Mouse (Mus musculus) hindbrain, embryonic 15.5 days (tissue): ENCODE results near the gene Sdc3. TPM values are rescaled to one million over a fixed set of nuclear protein-coding genes. Genes with fewer than 3 reads are reported as not detected.
A peak's percentile ranks its signal among the peaks of the same experiment; 100 is the strongest.

ENCODE experiments used
- ATAC-seq: fragments of 200-750 bp; cut with Nextera tagmentation; 2 replicates; pipeline ENCODE4 v1.8.0; 2017; ENCODE audit warnings: low read depth, moderate number of reproducible peaks, moderate TSS enrichment; ENCODE audit not compliant: low FRiP score
- H3K27ac ChIP-seq: fragments of 300-500 bp; sonication (generic); replicated peaks from 2 replicates; pipeline ENCODE4 v1.5.1; 2015; ENCODE audit warnings: mild to moderate bottlenecking, inconsistent platforms
- H3K27me3 ChIP-seq: fragments of 300-500 bp; sonication (generic); 2 replicates; pipeline ENCODE4 v1.6.1; 2015; ENCODE audit warnings: control low read depth, inconsistent platforms
- H3K36me3 ChIP-seq: fragments of 300-500 bp; sonication (generic); 2 replicates; pipeline ENCODE4 v1.6.1; 2015; ENCODE audit warnings: control low read depth, inconsistent platforms
- H3K4me1 ChIP-seq: fragments of 300-500 bp; sonication (generic); replicated peaks from 2 replicates; pipeline ENCODE4 v1.6.1; 2015; ENCODE audit warnings: control low read depth, inconsistent platforms
- H3K4me2 ChIP-seq: fragments of 300-500 bp; sonication (generic); 2 replicates; pipeline ENCODE4 v1.6.1; 2015; ENCODE audit warnings: moderate library complexity, mild to moderate bottlenecking, inconsistent platforms
- H3K4me3 ChIP-seq: fragments of 300-500 bp; sonication (generic); 2 replicates; pipeline ENCODE4 v1.5.1; 2015; ENCODE audit warnings: mild to moderate bottlenecking, inconsistent platforms
- H3K9ac ChIP-seq: fragments of 300-500 bp; sonication (generic); 2 replicates; pipeline ENCODE4 v1.6.1; 2015; ENCODE audit warnings: inconsistent platforms
- H3K9me3 ChIP-seq: fragments of 300-500 bp; sonication (generic); 2 replicates; pipeline ENCODE4 v1.6.1; 2016; ENCODE audit warnings: control low read depth, inconsistent platforms
- WGBS: fragments of 180-500 bp; shearing (Covaris S2); methylation state at CpG from one replicate; pipeline ENCODE4 v1.1.7; 2015; 5-methylcytosine and 5-hydroxymethylcytosine counted together
- polyA plus RNA-seq: library from polyadenylated mRNA; unstranded; fragments of >200 nt; fragmentation: Nextera tagmentation; extraction: Ambion mirVana; gene quantifications from 2 replicates; pipeline ENCODE4 v1.2.1, GENCODE M21; 2015

Gene Sdc3
- polyA plus RNA-seq, 1 experiment from 2014 or later: 182 TPM

DNA sequence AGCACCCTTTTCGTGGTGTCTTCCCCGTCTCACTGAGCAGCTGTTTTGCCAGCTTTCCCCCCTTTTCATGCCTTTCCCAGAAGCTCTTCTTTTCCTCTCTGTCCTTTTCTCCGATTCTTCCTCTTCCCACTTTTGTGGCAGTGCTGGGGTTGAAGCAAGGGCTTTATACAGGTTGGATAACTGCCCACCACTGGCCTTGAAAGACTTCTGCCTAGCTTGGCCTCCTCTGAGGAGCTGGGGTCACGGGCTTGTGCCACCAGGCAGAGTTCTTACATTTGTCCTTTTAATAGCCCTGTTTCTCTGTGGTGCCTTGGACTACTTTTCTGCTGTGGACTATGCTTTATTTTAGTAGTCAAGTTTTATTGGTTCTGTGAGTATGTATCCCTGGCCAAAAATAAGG is 25.4 kb upstream of the Sdc3 start:
- Histone ChIP-seq H3K4me3 (no peak overlapping the region), H3K27ac (no peak overlapping the region), H3K4me1 (no peaks in the 10 kb centered on the region), H3K9ac (no peak overlapping the region), H3K4me2 (no peak overlapping the region), H3K27me3 (no peaks in the 10 kb centered on the region), H3K9me3 (no peaks in the 10 kb centered on the region), H3K36me3 (peaks cover 62% of the 10 kb centered on the region)
- ATAC-seq: no peak
- WGBS: 80% methylated on average over 4 of the region's 4 CpGs

DNA sequence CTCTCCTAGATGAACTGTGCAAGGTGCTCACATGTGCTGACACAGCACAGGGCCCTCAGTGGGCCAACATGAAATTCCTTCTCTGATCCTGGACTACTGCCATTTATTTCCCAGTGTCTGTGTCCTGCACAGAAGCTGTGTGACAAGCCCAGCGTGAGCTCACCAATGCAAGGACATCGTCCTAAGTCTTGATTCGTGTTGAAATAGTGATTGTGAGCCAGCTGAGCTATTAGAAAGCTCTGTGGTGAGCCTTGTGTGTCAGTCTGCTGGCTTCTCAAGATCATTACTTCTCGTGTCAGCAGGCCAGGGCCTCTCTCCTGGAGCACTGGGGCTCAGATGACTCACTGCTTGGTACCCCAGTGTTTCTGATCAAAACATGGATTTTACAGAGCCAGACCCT is 18.4 kb upstream of the Sdc3 start:
- Histone ChIP-seq H3K4me3 (no peak overlapping the region), H3K27me3 (no peaks in the 10 kb centered on the region), H3K9ac (no peak overlapping the region), H3K27ac (0 out of 2 replicates have a peak overlapping the region, but pooled peaks have one; percentile 8), H3K4me2 (no peak overlapping the region), H3K4me1 (peaks cover 14% of the 10 kb centered on the region), H3K9me3 (no peaks in the 10 kb centered on the region), H3K36me3 (peaks cover 44% of the 10 kb centered on the region)
- WGBS: 73% methylated on average over 4 of the region's 4 CpGs
- ATAC-seq: no peak

DNA sequence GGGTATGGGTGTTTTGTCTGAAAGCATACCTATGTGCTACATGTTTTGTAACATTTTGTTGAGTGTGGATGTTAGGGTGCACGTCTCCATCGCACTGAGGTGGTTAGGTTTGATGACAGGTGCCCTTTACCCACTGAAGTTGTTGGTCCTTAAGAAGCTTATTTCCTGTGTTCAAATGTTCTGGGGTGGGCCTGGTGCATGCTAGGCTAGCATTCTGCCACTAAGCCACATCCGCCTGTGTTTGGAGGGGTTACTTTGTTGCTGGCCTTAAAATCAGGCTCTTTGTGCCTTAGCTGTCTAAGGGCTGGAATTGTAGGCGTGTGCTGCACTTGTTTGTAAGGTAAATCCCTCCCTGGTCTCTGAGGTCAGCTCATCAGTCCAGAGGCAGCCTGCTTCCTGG is 17.5 kb upstream of the Sdc3 start:
- no peaks in the 10 kb centered on the region for H3K27me3 ChIP-seq
- H3K4me3 ChIP-seq: no peak overlapping the region
- no peak overlapping the region for H3K9ac ChIP-seq
- H3K27ac ChIP-seq: no peak overlapping the region
- peaks cover 48% of the 10 kb centered on the region for H3K36me3 ChIP-seq
- no peaks in the 10 kb centered on the region for H3K9me3 ChIP-seq
- no peak for ATAC-seq
- no peak overlapping the region for H3K4me2 ChIP-seq
- 96% methylated on average over 4 of the region's 4 CpGs for WGBS
- peaks cover 17% of the 10 kb centered on the region for H3K4me1 ChIP-seq

DNA sequence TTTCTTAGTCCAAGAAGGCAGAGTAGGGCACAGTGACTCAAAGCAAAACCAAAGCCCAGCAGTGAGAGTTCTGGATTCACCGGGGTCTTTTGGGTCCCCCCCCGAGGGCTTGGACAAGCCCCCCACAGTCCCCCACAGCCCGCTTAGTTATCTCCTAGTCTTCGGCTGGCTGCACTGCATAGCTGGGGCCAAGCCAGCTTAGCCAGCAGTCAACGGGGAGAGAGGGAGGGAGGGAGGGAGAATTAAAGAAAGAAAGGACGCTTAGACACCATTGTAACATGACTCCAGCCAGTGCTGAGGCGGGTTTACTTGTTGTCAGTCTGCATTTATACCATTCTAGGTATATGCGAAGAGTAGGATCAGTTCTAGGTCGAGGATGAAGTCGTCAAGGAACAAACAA is 14.7 kb upstream of the Sdc3 start:
- Histone ChIP-seq H3K27ac (no peak overlapping the region; the same call in 1 of the 2 replicates), H3K36me3 (peaks cover 42% of the 10 kb centered on the region), H3K27me3 (no peaks in the 10 kb centered on the region), H3K4me1 (peaks cover 17% of the 10 kb centered on the region), H3K4me2 (no peak overlapping the region), H3K9me3 (no peaks in the 10 kb centered on the region), H3K4me3 (no peak overlapping the region), H3K9ac (no peak overlapping the region)
- no peak for ATAC-seq
- WGBS: 56% methylated on average over 10 of the region's 10 CpGs

DNA sequence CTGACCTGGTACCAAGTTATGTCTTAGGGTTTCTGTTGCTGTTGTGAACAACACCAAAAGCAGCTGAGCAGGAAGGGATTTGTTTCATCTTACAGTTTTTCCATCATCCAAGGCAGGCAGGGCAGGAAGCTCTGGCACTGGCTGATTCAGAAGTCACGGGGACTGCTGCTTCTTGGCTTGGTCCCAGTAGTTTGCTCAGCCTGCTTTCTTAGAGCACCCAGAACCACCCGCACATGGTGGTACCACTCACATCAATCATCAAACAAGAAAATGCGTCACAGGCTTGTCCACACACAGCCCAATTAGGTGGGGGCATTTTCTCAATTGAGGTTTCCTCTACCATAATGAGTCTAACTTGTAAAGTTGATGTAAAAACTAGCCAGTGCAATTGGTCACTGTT is 13.3 kb upstream of the Sdc3 start:
- no peak overlapping the region for H3K9ac ChIP-seq
- peaks cover 35% of the 10 kb centered on the region for H3K36me3 ChIP-seq
- H3K4me1 ChIP-seq: peaks cover 17% of the 10 kb centered on the region
- H3K27me3 ChIP-seq: no peaks in the 10 kb centered on the region
- H3K4me2 ChIP-seq: no peak overlapping the region
- H3K4me3 ChIP-seq: no peak overlapping the region
- no peak overlapping the region for H3K27ac ChIP-seq
- ATAC-seq: no peak
- H3K9me3 ChIP-seq: no peaks in the 10 kb centered on the region
- 51% methylated on average over 3 of the region's 3 CpGs for WGBS

DNA sequence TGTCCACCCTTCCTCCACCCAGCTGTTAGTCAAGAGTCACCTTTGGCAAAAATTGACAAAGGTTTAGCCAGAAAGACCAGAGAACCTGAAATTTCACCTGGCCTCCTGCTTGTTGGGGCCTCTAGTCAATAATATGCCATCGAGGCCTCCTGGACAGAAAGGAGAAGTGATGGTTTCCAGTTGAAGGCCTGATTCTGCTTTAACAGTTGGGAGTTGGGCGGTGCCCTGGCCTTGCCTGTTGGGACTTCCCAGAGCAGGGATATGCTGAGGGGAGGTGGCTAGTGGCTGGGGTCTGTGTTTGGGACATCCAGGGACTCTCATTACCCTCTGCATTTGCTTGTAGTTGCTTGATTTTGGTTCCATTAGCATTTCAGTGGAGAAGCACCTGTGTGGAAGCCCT is 9.8 kb upstream of the Sdc3 start:
- H3K4me2 ChIP-seq: no peak overlapping the region
- no peaks in the 10 kb centered on the region for H3K27me3 ChIP-seq
- H3K27ac ChIP-seq: no peak overlapping the region
- ATAC-seq: no peak
- no peak overlapping the region for H3K4me3 ChIP-seq
- peaks cover 11% of the 10 kb centered on the region; the same call in 1 of the 2 replicates for H3K4me1 ChIP-seq
- H3K9ac ChIP-seq: no peak overlapping the region
- H3K9me3 ChIP-seq: no peaks in the 10 kb centered on the region
- peaks cover 20% of the 10 kb centered on the region for H3K36me3 ChIP-seq
- 85% methylated on average over 2 of the region's 2 CpGs for WGBS

DNA sequence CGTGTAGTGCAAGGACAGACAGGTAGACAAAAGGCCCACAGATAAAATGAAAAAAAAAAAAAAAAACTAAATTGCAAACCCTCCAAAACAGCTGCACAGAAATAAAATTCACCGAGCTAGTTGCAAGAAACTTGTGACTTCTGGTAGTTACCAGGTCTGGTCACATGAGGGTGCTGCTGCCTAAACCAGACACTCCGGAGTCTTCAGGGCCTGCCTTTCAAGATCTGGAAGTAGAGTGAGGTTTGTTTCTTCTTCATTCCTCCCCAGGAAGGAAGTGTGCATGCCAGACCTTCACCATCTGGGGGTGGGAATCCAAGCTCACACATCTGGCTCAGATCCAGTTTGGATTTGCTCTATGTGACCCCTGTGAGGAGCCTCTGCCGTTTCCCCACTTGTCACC is 7.6 kb upstream of the Sdc3 start:
- Histone ChIP-seq H3K9me3 (no peaks in the 10 kb centered on the region), H3K27ac (no peak overlapping the region), H3K4me3 (no peak overlapping the region), H3K36me3 (peaks cover 6% of the 10 kb centered on the region; the same call in 1 of the 2 replicates), H3K4me2 (no peak overlapping the region), H3K4me1 (peaks cover 4% of the 10 kb centered on the region; the same call in 1 of the 2 replicates), H3K9ac (no peak overlapping the region), H3K27me3 (no peaks in the 10 kb centered on the region)
- no peak for ATAC-seq
- 27% methylated on average over 4 of the region's 4 CpGs for WGBS

DNA sequence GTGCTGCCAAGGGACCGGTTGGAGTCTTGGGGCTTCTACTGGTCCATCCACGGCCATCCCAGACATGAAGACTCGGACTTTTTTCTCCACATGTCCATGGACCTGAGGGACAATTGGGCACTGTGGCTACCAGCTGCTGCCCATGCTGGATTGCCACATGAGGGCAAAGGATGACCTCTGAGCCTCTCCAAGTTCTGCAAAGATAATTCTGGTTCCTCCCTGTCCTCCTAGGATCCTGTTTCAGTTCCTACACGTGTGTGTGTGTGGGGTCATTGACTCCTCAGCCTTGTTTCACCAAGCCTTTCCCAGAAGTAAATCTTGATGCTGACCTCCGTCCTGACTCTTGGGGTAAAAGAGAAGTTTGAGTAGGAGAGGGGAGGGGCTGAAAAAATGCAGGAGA is 4.8 kb upstream of the Sdc3 start:
- 85% methylated on average over 5 of the region's 5 CpGs for WGBS
- H3K9ac ChIP-seq: no peak overlapping the region
- no peak for ATAC-seq

DNA sequence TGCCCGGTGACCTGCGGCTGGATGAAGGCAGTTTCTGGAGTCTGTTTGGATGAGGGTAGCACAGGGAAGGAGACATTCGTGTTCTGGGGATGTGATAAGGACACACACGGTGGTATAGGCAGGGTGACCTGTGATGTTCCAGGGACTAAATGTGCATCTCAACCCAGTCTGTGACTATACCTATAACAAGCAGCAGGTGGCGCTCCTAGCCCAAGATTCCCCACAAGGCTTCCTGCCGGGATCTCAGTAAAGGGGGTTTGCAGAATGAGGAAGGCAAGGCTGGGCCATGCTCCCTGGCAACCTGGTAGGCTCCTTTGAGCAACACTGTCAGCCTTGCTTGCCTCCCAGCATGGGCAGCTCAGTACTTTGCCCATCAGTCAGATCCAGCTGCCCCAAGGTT is 2.2 kb upstream of the Sdc3 start:
- Histone ChIP-seq H3K27ac (no peak overlapping the region), H3K9me3 (no peaks in the 10 kb centered on the region), H3K36me3 (no peaks in the 10 kb centered on the region), H3K27me3 (no peaks in the 10 kb centered on the region), H3K9ac (no peak overlapping the region), H3K4me2 (no peak overlapping the region), H3K4me3 (no peak overlapping the region), H3K4me1 (peaks cover 25% of the 10 kb centered on the region)
- ATAC-seq: peak; percentile 28; the same call in 1 of the 2 replicates
- 7% methylated on average over 6 of the region's 6 CpGs for whole genome bisulfite sequencing

More for the DNA sequence above, 4.8 kb upstream of the Sdc3 start:
- Histone ChIP-seq H3K27me3 (no peaks in the 10 kb centered on the region), H3K4me3 (no peak overlapping the region), H3K9me3 (no peaks in the 10 kb centered on the region), H3K4me1 (peaks cover 10% of the 10 kb centered on the region), H3K4me2 (no peak overlapping the region), H3K36me3 (no peaks in the 10 kb centered on the region), H3K27ac (no peak overlapping the region)

DNA sequence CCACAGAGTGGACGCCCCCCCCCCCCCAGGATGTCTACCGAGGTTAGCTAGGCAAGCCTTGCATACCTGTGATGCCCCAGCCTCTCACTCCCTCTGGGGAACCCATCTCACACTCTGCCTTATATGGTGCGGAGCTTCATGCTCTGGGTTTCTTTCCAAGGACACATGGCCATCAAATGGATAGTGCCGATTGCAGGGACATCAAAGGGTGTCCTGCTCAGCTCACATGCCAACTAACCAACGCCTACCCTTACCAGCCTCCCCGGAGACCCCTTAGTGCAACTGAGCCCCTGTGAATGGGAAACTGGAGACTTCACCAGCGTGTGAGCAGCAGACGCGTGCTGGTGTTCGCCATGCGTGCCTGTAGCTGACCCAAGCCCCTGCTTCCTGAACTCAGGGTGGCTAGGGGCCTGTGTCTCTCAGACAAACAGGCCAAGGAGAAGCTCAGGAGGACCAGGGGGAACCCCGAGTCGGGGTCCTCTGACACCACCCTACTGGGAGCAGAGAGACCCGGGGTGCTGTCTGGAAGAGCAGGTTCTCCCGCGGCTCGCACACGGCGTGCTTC is 444 bp upstream of the Sdc3 start:
- peak; percentile 24; the same call in 1 of the 2 replicates for ATAC-seq
- Histone ChIP-seq H3K27me3 (no peaks in the 10 kb centered on the region), H3K9me3 (no peaks in the 10 kb centered on the region), H3K4me2 (peak overlapping the region; percentile 91), H3K36me3 (no peaks in the 10 kb centered on the region), H3K9ac (peak overlapping the region; percentile 100), H3K27ac (peak overlapping the region; percentile 87), H3K4me3 (peak overlapping the region; percentile 88), H3K4me1 (peaks cover 39% of the 10 kb centered on the region)
- whole genome bisulfite sequencing: 5% methylated on average over 19 of the region's 19 CpGs

DNA sequence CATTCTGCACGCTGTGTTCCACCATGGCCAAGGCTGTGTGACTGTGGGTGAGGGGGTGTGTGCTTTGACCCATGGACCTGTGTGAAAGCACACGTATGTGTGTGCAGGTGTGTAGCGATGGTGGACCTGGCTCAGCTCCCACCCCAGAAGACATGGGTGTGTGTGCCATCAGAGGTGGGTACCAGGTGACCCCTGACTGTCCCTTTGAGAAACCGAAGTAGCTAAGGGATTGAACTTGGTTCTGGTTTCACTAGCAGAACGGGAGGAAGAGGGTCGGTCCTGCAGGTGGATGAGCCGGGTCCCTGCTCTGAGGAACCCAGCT is 804 bp downstream of the Sdc3 start:
- 36% methylated on average over 7 of the region's 7 CpGs for WGBS

DNA sequence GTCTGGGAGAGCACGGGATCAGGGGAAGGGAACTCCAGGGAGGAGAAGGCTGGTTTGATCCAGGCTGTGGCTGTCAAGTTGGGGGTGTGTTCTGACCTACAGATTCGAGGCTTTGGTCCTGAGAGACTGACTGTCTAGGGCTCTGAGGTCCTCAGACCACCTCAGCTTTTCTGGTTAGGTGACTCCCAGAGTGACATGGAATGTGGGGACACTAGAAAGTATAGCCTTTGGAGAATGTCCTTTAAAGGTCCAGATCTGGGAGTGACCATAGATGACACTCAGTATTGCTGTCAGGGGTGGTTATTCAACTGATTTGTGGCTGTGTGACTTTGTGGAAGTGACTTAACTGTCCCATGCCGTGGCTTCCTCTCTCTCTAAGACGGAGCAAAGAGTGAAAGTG is 2.4 kb downstream of the Sdc3 start:
- H3K9ac ChIP-seq: peak overlapping the region; percentile 28; the same call in 1 of the 2 replicates
- no peaks in the 10 kb centered on the region for H3K36me3 ChIP-seq
- H3K4me1 ChIP-seq: peaks cover 68% of the 10 kb centered on the region
- no peaks in the 10 kb centered on the region for H3K9me3 ChIP-seq
- H3K4me3 ChIP-seq: peak overlapping the region; percentile 33
- 56% methylated on average over 4 of the region's 4 CpGs for WGBS
- no peak overlapping the region for H3K27ac ChIP-seq
- no peak for ATAC-seq
- peak overlapping the region; percentile 91 for H3K4me2 ChIP-seq
- H3K27me3 ChIP-seq: no peaks in the 10 kb centered on the region

More for the DNA sequence above, 804 bp downstream of the Sdc3 start:
- H3K9me3 ChIP-seq: no peaks in the 10 kb centered on the region
- H3K36me3 ChIP-seq: no peaks in the 10 kb centered on the region
- peak overlapping the region; percentile 87 for H3K27ac ChIP-seq
- peak overlapping the region; percentile 88 for H3K4me3 ChIP-seq
- H3K4me1 ChIP-seq: peaks cover 52% of the 10 kb centered on the region
- ATAC-seq: no peak; the same call in 1 of the 2 replicates
- H3K4me2 ChIP-seq: peak overlapping the region; percentile 91
- H3K9ac ChIP-seq: peak overlapping the region; percentile 100
- H3K27me3 ChIP-seq: no peaks in the 10 kb centered on the region

DNA sequence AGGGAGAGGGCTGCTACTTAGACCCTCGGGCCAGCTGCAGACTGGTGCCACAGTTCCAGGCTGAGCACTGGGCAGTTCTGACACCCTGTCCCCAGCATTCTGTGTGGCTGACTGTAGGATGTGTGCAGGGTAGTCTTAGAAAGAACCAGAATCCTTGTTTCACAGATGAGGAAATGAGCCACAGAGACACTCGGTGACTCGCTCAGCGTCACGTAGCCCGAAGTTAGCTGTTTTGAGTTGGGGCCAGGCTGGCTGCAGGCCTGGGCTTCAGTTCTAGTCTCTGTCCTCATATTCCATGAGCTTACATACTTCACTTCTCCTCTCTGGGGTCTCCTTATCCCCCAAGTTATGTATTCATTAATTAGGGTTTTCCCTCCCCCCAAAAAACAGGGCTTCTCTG is 3.6 kb downstream of the Sdc3 start:
- Histone ChIP-seq H3K4me2 (0 out of 2 replicates have a peak overlapping the region, but pooled peaks have one; percentile 91), H3K9me3 (no peaks in the 10 kb centered on the region), H3K27me3 (no peaks in the 10 kb centered on the region), H3K4me3 (no peak overlapping the region), H3K4me1 (peaks cover 79% of the 10 kb centered on the region), H3K36me3 (no peaks in the 10 kb centered on the region), H3K9ac (no peak overlapping the region), H3K27ac (no peak overlapping the region)
- no peak for ATAC-seq
- 90% methylated on average over 6 of the region's 6 CpGs for WGBS
